Mouse (Mus musculus): Measurements from ENCODE around the gene Adipoq.

DNA sequence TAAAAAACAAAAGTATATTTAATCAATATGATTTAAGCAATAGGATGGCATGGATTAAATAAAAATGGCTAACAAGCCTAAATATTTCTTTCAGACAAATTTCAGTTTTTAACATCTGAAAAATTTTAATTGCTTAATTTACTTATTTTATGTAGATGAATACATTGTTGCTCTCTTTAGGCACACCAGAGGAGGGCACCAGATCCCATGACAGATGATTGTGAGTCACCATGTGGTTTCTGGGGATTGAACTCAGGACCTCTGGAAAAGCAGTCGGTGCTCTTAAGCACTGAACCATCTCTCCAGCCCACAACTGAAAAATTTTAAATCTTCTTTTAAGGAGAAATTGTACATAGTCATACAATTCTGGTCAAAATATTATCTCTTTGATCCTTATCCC, 43.3 kb downstream of the Adipoq start:
- no peak for TF ChIP-seq POLR2A (IDR thresholded peaks at IDR 0.05; ENCODE audit: low read depth, low read length)
- TF ChIP-seq CTCF (conservative IDR thresholded peaks at IDR 0.05; ENCODE audit: insufficient read depth, insufficient read length, low read depth, low read length), result no peak

Measured in kidney, adult 2 months (tissue).